Mouse (Mus musculus) splenic B cell, adult 2 months (primary cell): ENCODE results near the gene Themis3.
A peak's percentile ranks its signal among the peaks of the same experiment; 100 is the strongest.

ENCODE experiments used
- DNase-seq: peaks from one replicate; pipeline ENCODE4 v3.0.0-alpha.2; 2011; ENCODE audit warnings: low read depth, low spot score
- H3K27me3 ChIP-seq: 2 replicates; pipeline ENCODE4 v1.6.1; 2012; ENCODE audit warnings: mild to moderate bottlenecking, low read length, moderate library complexity, mixed read lengths; ENCODE audit not compliant: control insufficient read depth, poor library complexity, insufficient read depth, severe bottlenecking
- H3K36me3 ChIP-seq: 2 replicates; pipeline ENCODE4 v1.6.1; 2012; ENCODE audit warnings: mild to moderate bottlenecking, low read length, moderate library complexity, mixed read lengths; ENCODE audit not compliant: control insufficient read depth, poor library complexity, insufficient read depth, severe bottlenecking

Gene Themis3

GRCm38 (mm10) chr17:66518877-66519553 lies 75.4 kb downstream of the Themis3 start:
- H3K27me3 ChIP-seq = no peaks in the 10 kb centered on the region
- H3K36me3 ChIP-seq = no peaks in the 10 kb centered on the region
- DNase-seq = peak; percentile 19

GRCm38 (mm10) chr17:66516953-66517352 lies 77.5 kb downstream of the Themis3 start:
- Histone ChIP-seq H3K27me3 (no peaks in the 10 kb centered on the region), H3K36me3 (no peaks in the 10 kb centered on the region)
- no peak for DNase-seq

- peak; percentile 14 for DNase-seq
- Histone ChIP-seq H3K27me3 (no peaks in the 10 kb centered on the region), H3K36me3 (no peaks in the 10 kb centered on the region)
Observed at GRCm38 (mm10) chr17:66514288-66514995, 80.0 kb downstream of the Themis3 start.

- no peaks in the 10 kb centered on the region for H3K36me3 ChIP-seq
- H3K27me3 ChIP-seq = no peaks in the 10 kb centered on the region
- DNase-seq = peak; percentile 26
Observed at GRCm38 (mm10) chr17:66512202-66512956, 82.0 kb downstream of the Themis3 start.

- peaks cover 4% of the 10 kb centered on the region; the same call in 1 of the 2 replicates for H3K36me3 ChIP-seq
- no peak for DNase-seq
- H3K27me3 ChIP-seq = no peaks in the 10 kb centered on the region
Observed at GRCm38 (mm10) chr17:66510221-66510683, 84.2 kb downstream of the Themis3 start.

GRCm38 (mm10) chr17:66507049-66507954 lies 87.1 kb downstream of the Themis3 start:
- DNase-seq = no peak
- Histone ChIP-seq H3K36me3 (peaks cover 14% of the 10 kb centered on the region; the same call in 1 of the 2 replicates), H3K27me3 (no peaks in the 10 kb centered on the region)

GRCm38 (mm10) chr17:66504964-66505363 lies 89.5 kb downstream of the Themis3 start:
- H3K27me3 ChIP-seq = no peaks in the 10 kb centered on the region
- no peak for DNase-seq
- H3K36me3 ChIP-seq = peaks cover 15% of the 10 kb centered on the region
